Mouse (Mus musculus) intestine, embryonic 16.5 days (tissue): ENCODE measurements around the gene Chfr. TPM values are rescaled to one million over a fixed set of nuclear protein-coding genes. Genes with fewer than 3 reads are reported as not detected.

Source experiments
- ATAC-seq: fragments of 200-750 bp; cut with Nextera tagmentation; 2 replicates; pipeline ENCODE4 v1.8.0; 2017; ENCODE audit warnings: moderate TSS enrichment, moderate library complexity
- H3K27ac ChIP-seq: fragments of 300-500 bp; sonication (generic); 2 replicates; pipeline ENCODE4 v1.5.1; 2014; ENCODE audit warnings: mild to moderate bottlenecking, low read length
- H3K27me3 ChIP-seq: fragments of 300-500 bp; sonication (generic); replicated peaks from 2 replicates; pipeline ENCODE4 v1.6.1; 2014; ENCODE audit warnings: low read length, control low read depth, mixed read lengths; ENCODE audit not compliant: control insufficient read depth, insufficient read depth
- H3K36me3 ChIP-seq: fragments of 300-500 bp; sonication (generic); 2 replicates; pipeline ENCODE4 v1.6.1; 2014; ENCODE audit warnings: low read length, control low read depth; ENCODE audit not compliant: control insufficient read depth, insufficient read depth
- H3K4me1 ChIP-seq: fragments of 300-500 bp; sonication (generic); 2 replicates; pipeline ENCODE4 v1.6.1; 2014; ENCODE audit warnings: low read length, control low read depth, mixed read lengths; ENCODE audit not compliant: control insufficient read depth, insufficient read depth
- H3K4me2 ChIP-seq: fragments of 300-500 bp; sonication (generic); 2 replicates; pipeline ENCODE4 v1.6.1; 2014; ENCODE audit warnings: low read depth, low read length, control low read depth
- H3K4me3 ChIP-seq: fragments of 300-500 bp; sonication (generic); 2 replicates; pipeline ENCODE4 v1.5.1; 2014; ENCODE audit warnings: mild to moderate bottlenecking, low read length
- H3K9ac ChIP-seq: fragments of 300-500 bp; sonication (generic); 2 replicates; pipeline ENCODE4 v1.6.1; 2014; ENCODE audit warnings: low read depth, low read length
- H3K9me3 ChIP-seq: fragments of 300-500 bp; sonication (generic); 2 replicates; pipeline ENCODE4 v1.6.1; 2016; ENCODE audit warnings: low read length, control low read depth; ENCODE audit not compliant: control insufficient read depth
- WGBS: fragments of 180-500 bp; shearing (Covaris S2); extraction: QIAGEN DNeasy Blood & Tissue Kit; methylation state at CpG from one replicate; pipeline ENCODE4 v1.1.7; 2014; 5-methylcytosine and 5-hydroxymethylcytosine counted together
- polyA plus RNA-seq: library from polyadenylated mRNA; unstranded; fragments of >200 nt; fragmentation: Nextera tagmentation; extraction: Ambion mirVana; gene quantifications from 2 replicates; pipeline ENCODE4 v1.2.1, GENCODE M21; 2015

Gene Chfr
- polyA plus RNA-seq: 35.1 and 35.6 TPM in 2 replicates

- H3K27ac ChIP-seq: peak within 1 kb of the TSS; percentile 49
- peak within 1 kb of the TSS; percentile 84 for H3K4me3 ChIP-seq
- H3K4me1 ChIP-seq: no peaks in the 10 kb centered on the region
- peak within 1 kb of the TSS; percentile 85 for H3K4me2 ChIP-seq
- H3K36me3 ChIP-seq: no peaks in the 10 kb centered on the region
- ATAC-seq: peak; percentile 100
- H3K27me3 ChIP-seq: no peaks in the 10 kb centered on the region
- 2% methylated on average over 46 of the region's 46 CpGs for WGBS
- peak within 1 kb of the TSS; percentile 81 for H3K9ac ChIP-seq
- peaks cover 5% of the 10 kb centered on the region; the same call in 1 of the 2 replicates for H3K9me3 ChIP-seq
Observed at GRCm38 (mm10) chr5:110135293-110136086, at the start of gene Chfr. TSS of gene Chfr (plus strand) at chr5:110135842.

GRCm38 (mm10) chr5:110086161-110086866, 49.3 kb upstream of the Chfr start:
- H3K9ac ChIP-seq: no peak overlapping the region
- WGBS: 31% methylated on average over 14 of the region's 14 CpGs
- no peaks in the 10 kb centered on the region for H3K27me3 ChIP-seq
- H3K36me3 ChIP-seq: no peaks in the 10 kb centered on the region
- ATAC-seq: no peak
- no peaks in the 10 kb centered on the region for H3K9me3 ChIP-seq
- H3K27ac ChIP-seq: no peak overlapping the region
- H3K4me2 ChIP-seq: no peak overlapping the region
- H3K4me3 ChIP-seq: no peak overlapping the region
- no peaks in the 10 kb centered on the region for H3K4me1 ChIP-seq

- 53% methylated on average over 2 of the region's 2 CpGs for WGBS
- peak; percentile 19 for ATAC-seq
Observed at GRCm38 (mm10) chr5:110091546-110091945, 44.1 kb upstream of the Chfr start.

GRCm38 (mm10) chr5:110094030-110094846, 41.4 kb upstream of the Chfr start, which contains the start of gene Gm35315:
TSS of gene Gm35315 (minus strand) at chr5:110094420.
- H3K9ac ChIP-seq: peak within 1 kb of the TSS; percentile 67

More at GRCm38 (mm10) chr5:110091546-110091945, 44.1 kb upstream of the Chfr start:
- Histone ChIP-seq H3K27ac (no peak overlapping the region), H3K9me3 (no peaks in the 10 kb centered on the region), H3K36me3 (no peaks in the 10 kb centered on the region), H3K4me3 (no peak overlapping the region), H3K9ac (no peak overlapping the region), H3K27me3 (no peaks in the 10 kb centered on the region), H3K4me2 (no peak overlapping the region), H3K4me1 (no peaks in the 10 kb centered on the region)

GRCm38 (mm10) chr5:110094847-110095213, 40.8 kb upstream of the Chfr start:
- Histone ChIP-seq H3K9ac (peak overlapping the region; percentile 67), H3K36me3 (no peaks in the 10 kb centered on the region), H3K27me3 (no peaks in the 10 kb centered on the region), H3K4me3 (peak overlapping the region; percentile 62), H3K4me2 (peak overlapping the region; percentile 92), H3K9me3 (no peaks in the 10 kb centered on the region), H3K4me1 (no peaks in the 10 kb centered on the region), H3K27ac (peak overlapping the region; percentile 75)
- ATAC-seq: peak; percentile 41
- 7% methylated on average over 4 of the region's 4 CpGs for WGBS

More at GRCm38 (mm10) chr5:110094030-110094846, 41.4 kb upstream of the Chfr start, which contains the start of gene Gm35315:
- H3K36me3 ChIP-seq: no peaks in the 10 kb centered on the region
- H3K4me3 ChIP-seq: peak within 1 kb of the TSS; percentile 62
- H3K4me2 ChIP-seq: peak within 1 kb of the TSS; percentile 92
- H3K4me1 ChIP-seq: no peaks in the 10 kb centered on the region
- H3K27me3 ChIP-seq: no peaks in the 10 kb centered on the region
- H3K27ac ChIP-seq: peak within 1 kb of the TSS; percentile 75
- ATAC-seq: peak; percentile 98
- 1% methylated on average over 25 of the region's 25 CpGs for WGBS
- no peaks in the 10 kb centered on the region for H3K9me3 ChIP-seq

GRCm38 (mm10) chr5:110098991-110099477, 36.6 kb upstream of the Chfr start:
- 50% methylated on average over 1 of the region's 1 CpGs for WGBS
- ATAC-seq: no peak

GRCm38 (mm10) chr5:110099656-110100580, 35.7 kb upstream of the Chfr start, which contains the start of gene Plcxd1:
TSS of gene Plcxd1 (plus strand) at chr5:110099969.
- 11% methylated on average over 25 of the region's 25 CpGs for WGBS

More at GRCm38 (mm10) chr5:110098991-110099477, 36.6 kb upstream of the Chfr start:
- H3K27me3 ChIP-seq: no peaks in the 10 kb centered on the region
- no peak overlapping the region for H3K27ac ChIP-seq
- H3K4me3 ChIP-seq: no peak overlapping the region
- no peak overlapping the region for H3K9ac ChIP-seq
- H3K4me1 ChIP-seq: peaks cover 13% of the 10 kb centered on the region
- H3K36me3 ChIP-seq: peaks cover 13% of the 10 kb centered on the region
- no peak overlapping the region for H3K4me2 ChIP-seq
- H3K9me3 ChIP-seq: no peaks in the 10 kb centered on the region

More at GRCm38 (mm10) chr5:110099656-110100580, 35.7 kb upstream of the Chfr start, which contains the start of gene Plcxd1:
- Histone ChIP-seq H3K4me2 (peak within 1 kb of the TSS; percentile 75), H3K4me1 (peaks cover 13% of the 10 kb centered on the region), H3K36me3 (peaks cover 22% of the 10 kb centered on the region), H3K9ac (no peak within 1 kb of the TSS), H3K9me3 (no peaks in the 10 kb centered on the region), H3K27me3 (no peaks in the 10 kb centered on the region), H3K27ac (no peak within 1 kb of the TSS), H3K4me3 (no peak within 1 kb of the TSS)
- peak; percentile 17 for ATAC-seq
